Mouse (Mus musculus) liver, adult (tissue): ENCODE data around the gene Hsf2.
A peak's percentile ranks its signal among the peaks of the same experiment; 100 is the strongest.

Experiments used
- GATA4 ChIP-seq: IDR thresholded peaks from 2 replicates; pipeline ENCODE4 v1.6.1; 2014; ENCODE audit warnings: mild to moderate bottlenecking, low read length; ENCODE audit not compliant: insufficient replicate concordance

Gene Hsf2

GRCm38 (mm10) chr10:57485908-57486541, at the start of gene Hsf2:
Hsf2 (plus strand) TSS chr10:57486385.
- TF ChIP-seq GATA4: peak; percentile 22; the same call in 1 of the 2 replicates

- TF ChIP-seq GATA4: no peak
Measured at GRCm38 (mm10) chr10:57437898-57438297, 48.3 kb upstream of the Hsf2 start.

GRCm38 (mm10) chr10:57441049-57441448, 45.1 kb upstream of the Hsf2 start:
- no peak for TF ChIP-seq GATA4

DNA sequence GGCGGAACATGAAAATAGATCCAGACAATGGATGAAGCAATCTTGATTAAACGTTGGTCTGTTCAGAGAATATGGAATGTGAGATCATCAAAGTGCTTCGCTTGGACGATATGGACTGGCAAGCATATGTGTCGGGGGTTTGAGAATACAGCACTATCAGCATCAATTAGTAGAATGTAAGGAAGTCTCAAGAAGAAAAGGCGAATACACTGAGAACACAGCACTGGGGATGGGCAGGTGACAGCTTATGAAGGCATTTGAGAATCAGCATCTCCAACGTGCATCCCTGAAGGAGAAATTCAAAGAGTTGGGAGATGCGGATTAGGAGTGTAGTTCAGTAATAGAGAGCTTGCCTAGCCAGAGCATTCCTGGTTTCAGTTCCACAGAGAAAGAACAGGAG, 41.8 kb upstream of the Hsf2 start:
- no peak for TF ChIP-seq GATA4

DNA sequence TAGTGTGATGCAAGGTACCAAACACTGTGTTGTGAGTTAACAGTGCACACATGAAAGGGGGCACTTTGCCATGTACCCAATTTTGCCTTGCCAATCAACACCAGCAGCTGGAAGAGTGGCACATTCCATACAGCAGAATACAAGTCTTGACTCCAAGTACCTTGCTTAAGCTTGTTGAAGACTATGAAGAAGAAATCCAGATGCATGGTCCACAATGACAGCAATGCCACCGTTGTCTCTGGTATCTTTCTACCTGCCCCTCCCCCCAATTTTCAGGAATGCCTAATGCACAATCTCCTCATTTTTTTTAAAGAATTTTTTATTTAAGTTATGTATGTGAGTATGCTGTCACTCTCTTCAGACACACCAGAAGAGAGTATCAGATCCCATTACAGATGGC, 40.5 kb upstream of the Hsf2 start:
- TF ChIP-seq GATA4: no peak

GRCm38 (mm10) chr10:57447657-57448050, 38.5 kb upstream of the Hsf2 start:
- TF ChIP-seq GATA4: no peak

GRCm38 (mm10) chr10:57448051-57448716, 38.0 kb upstream of the Hsf2 start:
- TF ChIP-seq GATA4: no peak

DNA sequence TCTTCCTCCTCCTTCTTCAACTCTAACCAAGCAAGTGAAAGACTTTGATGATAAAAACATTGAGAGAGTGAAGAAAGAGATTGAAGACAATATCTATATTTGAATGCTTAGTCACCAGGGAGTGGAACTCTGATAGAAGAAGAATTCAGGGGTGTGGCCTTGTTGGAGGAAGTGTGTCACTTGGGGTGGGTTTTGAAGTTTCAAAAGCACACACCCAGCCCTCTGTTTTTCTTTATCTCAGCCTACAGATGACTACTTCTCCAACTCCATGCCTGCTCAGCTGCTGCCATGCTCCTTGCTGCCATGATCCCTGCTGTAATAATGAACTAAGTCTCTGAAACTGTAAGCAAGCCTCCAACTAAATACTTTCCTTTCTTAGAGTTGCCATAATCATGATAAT, 20.4 kb upstream of the Hsf2 start:
- TF ChIP-seq GATA4: no peak

DNA sequence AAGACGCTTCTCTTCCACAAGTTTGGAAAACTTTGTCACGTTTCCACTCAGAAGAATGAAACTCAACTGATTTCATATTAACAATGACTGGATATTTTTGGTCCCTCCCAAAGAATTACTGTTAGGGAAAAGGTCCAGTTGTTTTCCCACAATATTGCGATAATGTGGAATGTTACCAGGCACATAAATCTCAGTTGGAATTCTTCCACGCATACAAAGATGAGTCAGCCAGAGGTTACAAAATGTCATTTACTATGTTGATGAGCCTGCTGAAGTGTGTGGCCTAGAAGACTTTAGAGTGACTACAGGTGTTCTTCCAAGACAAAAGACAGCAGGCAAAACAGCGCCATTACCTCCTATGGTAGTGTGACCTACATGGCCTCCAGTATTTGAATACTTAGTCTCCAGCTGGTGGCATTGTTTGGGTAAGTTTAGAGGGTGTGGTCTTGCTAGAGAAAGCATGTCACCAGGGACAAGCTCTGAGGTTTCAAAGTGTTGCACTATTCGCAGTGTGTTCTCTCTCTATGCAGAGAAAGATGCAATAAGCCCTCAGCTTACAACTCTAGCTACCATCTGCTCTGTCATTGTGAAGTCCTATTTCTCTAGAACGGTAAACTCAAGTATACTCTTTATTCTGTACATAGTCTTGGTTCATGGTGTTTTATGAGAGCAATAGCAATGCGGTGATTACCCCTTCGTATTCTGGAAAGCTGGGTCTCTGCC, 8.9 kb upstream of the Hsf2 start:
- TF ChIP-seq GATA4: no peak

DNA sequence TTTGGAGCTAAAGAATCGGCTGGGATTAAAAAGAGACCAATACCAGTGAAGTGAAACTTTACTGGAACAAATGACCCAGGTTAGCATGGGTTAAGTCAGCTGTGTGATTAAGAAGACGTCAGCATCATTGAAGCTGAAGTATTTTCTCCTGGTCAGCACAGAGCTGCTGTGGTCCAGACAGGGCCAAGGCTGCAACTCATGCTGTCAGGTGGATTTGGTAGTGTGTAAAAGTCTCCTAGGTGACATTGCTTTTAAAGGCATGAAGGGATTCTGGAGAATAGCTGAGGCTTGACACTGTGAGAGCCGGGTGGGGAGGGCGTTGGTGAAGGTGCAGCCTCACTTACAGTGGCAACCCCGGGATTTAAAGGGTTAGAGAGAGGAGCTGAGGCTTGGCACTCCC, 4.5 kb upstream of the Hsf2 start:
- TF ChIP-seq GATA4: no peak

GRCm38 (mm10) chr10:57484741-57485140, 1.4 kb upstream of the Hsf2 start:
- TF ChIP-seq GATA4: no peak

- TF ChIP-seq GATA4: no peak
Measured at GRCm38 (mm10) chr10:57486542-57487071, 422 bp downstream of the Hsf2 start.

- no peak for TF ChIP-seq GATA4
Measured at GRCm38 (mm10) chr10:57487201-57487600, 1.0 kb downstream of the Hsf2 start.

DNA sequence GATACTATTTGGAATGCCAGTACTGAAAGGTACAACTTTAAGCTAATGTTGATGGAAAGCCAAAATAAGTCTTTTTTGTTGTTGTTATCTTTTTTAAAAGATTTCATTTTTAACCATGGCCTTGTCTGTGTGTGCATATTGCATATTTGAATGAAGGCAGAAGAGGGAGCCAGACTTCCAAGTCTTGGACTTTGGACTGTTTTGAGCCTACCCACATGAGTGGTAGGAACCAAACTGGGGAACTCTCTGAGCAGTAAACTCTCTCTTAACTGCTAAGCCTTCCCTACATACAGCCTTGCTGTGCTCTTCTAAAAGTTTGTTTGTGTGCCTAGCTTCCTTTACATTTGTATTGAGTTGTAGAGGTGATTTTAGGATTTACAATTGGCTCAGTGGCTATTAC, 2.4 kb downstream of the Hsf2 start:
- no peak for TF ChIP-seq GATA4

- no peak for TF ChIP-seq GATA4
Measured at GRCm38 (mm10) chr10:57492050-57492449, 5.9 kb downstream of the Hsf2 start.
